Mouse (Mus musculus): Measurements from ENCODE around the gene Gja5.

Gja5 gene

GRCm38 (mm10) chr3:97104696-97105430, 200.4 kb downstream of the Gja5 start:
- DNase-seq = no peak

GRCm38 (mm10) chr3:97117511-97117910, 213.0 kb downstream of the Gja5 start:
- no peak for DNase-seq

DNA sequence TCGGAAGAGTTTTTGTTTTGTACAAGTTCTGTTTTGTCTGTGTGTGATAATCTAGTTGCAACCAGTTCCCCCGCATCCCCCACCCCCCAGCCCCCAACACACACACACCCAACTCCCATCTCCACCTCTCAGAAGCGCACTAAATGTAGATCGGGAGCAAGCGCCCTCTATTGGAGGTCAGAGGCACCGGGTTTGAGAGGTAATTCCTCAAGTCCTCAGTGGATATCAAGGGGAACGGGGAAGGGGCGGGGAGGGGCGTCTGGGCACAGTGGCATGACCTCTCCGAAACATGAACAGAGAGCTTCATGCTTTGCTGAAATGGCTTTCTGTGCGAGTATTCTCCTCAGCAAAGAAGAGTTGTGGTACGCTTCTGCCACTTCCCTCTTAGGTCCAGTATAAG, 213.8 kb downstream of the Gja5 start:
- no peak for DNase-seq

GRCm38 (mm10) chr3:97124193-97124592, 219.7 kb downstream of the Gja5 start:
- peak; percentile 9 for DNase-seq

All from liver (tissue).